Mouse (Mus musculus) liver, embryonic 14.5 days (tissue): ENCODE measurements around the gene Grcc10. TPM values are rescaled to one million over a fixed set of nuclear protein-coding genes. Genes with fewer than 3 reads are reported as not detected.

Experiments
- ATAC-seq: fragments of 200-750 bp; cut with Nextera tagmentation; 2 replicates; pipeline ENCODE4 v1.8.0; 2017; ENCODE audit warnings: moderate number of reproducible peaks, mild to moderate bottlenecking, moderate library complexity; ENCODE audit not compliant: insufficient read depth
- DNase-seq, 3 experiments: peaks; one replicate each; pipeline ENCODE4 v3.0.0-alpha.2; 2012 to 2013; ENCODE audit warnings: low read depth in 3 of 3, low spot score in 3 of 3
- H3K27ac ChIP-seq: fragments of 300-500 bp; sonication (generic); 2 replicates; pipeline ENCODE4 v1.5.1; 2014; ENCODE audit warnings: moderate library complexity, mild to moderate bottlenecking, control low read depth, inconsistent platforms
- H3K27me3 ChIP-seq: fragments of 300-500 bp; sonication (generic); 2 replicates; pipeline ENCODE4 v1.6.1; 2014; ENCODE audit warnings: mild to moderate bottlenecking, low read length, moderate library complexity; ENCODE audit not compliant: control insufficient read depth, insufficient read depth
- H3K36me3 ChIP-seq: fragments of 300-500 bp; sonication (generic); replicated peaks from 2 replicates; pipeline ENCODE4 v1.6.1; 2014; ENCODE audit warnings: low read depth; ENCODE audit not compliant: control insufficient read depth, insufficient read depth
- H3K4me1 ChIP-seq, 2 experiments: fragments of 200-500 bp in 1 of 2; fragments of 300-500 bp in 1 of 2; sonication (generic) in 1 of 2; replicated peaks; 2 replicates each; pipeline ENCODE4 v1.6.1; 2012 to 2014; ENCODE audit warnings: antibody characterized with exemption in 1 of 2, inconsistent platforms in 1 of 2, low read length in 1 of 2; ENCODE audit not compliant: control insufficient read depth in 2 of 2, insufficient read depth in 2 of 2
- H3K4me2 ChIP-seq: fragments of 300-500 bp; sonication (generic); 2 replicates; pipeline ENCODE4 v1.6.1; 2014; ENCODE audit warnings: low read depth, mild to moderate bottlenecking, control low read depth, moderate library complexity
- H3K4me3 ChIP-seq, 2 experiments: fragments of 200-500 bp in 1 of 2; fragments of 300-500 bp in 1 of 2; sonication (generic) in 1 of 2; 2 replicates each; pipeline ENCODE4 v1.5.1; 2012 to 2014; ENCODE audit warnings: low read depth in 2 of 2, low read length in 2 of 2, mild to moderate bottlenecking in 2 of 2, control low read depth in 1 of 2, inconsistent platforms in 1 of 2, moderate library complexity in 1 of 2; ENCODE audit not compliant: insufficient read depth in 1 of 2
- H3K9ac ChIP-seq: fragments of 300-500 bp; sonication (generic); replicated peaks from 2 replicates; pipeline ENCODE4 v1.6.1; 2014; ENCODE audit warnings: mild to moderate bottlenecking, control low read depth, moderate library complexity
- H3K9me3 ChIP-seq: fragments of 300-500 bp; sonication (generic); 2 replicates; pipeline ENCODE4 v1.6.1; 2016; ENCODE audit warnings: low read length, mixed read lengths; ENCODE audit not compliant: control insufficient read depth
- CTCF ChIP-seq: IDR thresholded peaks from 2 replicates; pipeline ENCODE4 v1.5.1; 2016; ENCODE audit warnings: antibody characterized with exemption, low read depth, control low read depth
- EP300 ChIP-seq: IDR thresholded peaks from 2 replicates; pipeline ENCODE4 v1.6.1; 2016; ENCODE audit warnings: antibody characterized with exemption, low read depth
- WGBS: fragments of 180-500 bp; shearing (Covaris S2); extraction: QIAGEN DNeasy Blood & Tissue Kit; methylation state at CpG from one replicate; pipeline ENCODE4 v1.1.7; 2014; ENCODE audit not compliant: insufficient replicate concordance; 5-methylcytosine and 5-hydroxymethylcytosine counted together
- polyA plus RNA-seq, 2 experiments: library from polyadenylated mRNA; depleted of rRNA in 1 of 2; stranded (reverse) in 1 of 2; unstranded in 1 of 2; fragments of >200 nt; fragmentation: Nextera tagmentation in 1 of 2; extraction: Ambion mirVana in 1 of 2; gene quantifications; 2 replicates each; pipeline versions ENCODE4 v1.2.1 to v1.2.3; 2012 to 2014

The Grcc10 gene
- polyA plus RNA-seq, 2 experiments: 50.2 to 74.0 TPM

DNA sequence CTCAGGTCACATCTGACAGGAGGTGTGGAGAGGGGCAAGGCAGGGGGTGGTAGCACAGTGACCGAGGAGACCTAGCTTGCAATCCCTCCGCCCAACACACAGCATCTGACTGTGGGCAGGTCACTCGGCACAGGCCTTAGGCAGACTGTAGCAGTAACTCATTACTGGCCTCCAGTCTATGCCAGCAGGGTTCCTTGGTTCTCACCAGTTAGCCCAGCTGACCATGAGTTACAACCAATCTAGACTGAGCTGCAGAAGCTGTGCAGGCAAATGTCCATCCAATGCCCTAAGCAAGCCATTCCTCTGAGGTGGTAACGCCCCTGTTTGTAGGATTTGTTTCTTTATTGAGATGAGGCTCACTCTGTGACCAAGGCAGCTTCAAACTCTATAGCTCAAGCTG lies 41.8 kb downstream of the Grcc10 start:
- WGBS: 77% methylated on average over 4 of the region's 4 CpGs

GRCm38 (mm10) chr6:124698751-124699150 lies 42.4 kb downstream of the Grcc10 start:
- no peak for DNase-seq
- Histone ChIP-seq H3K9ac (no peak overlapping the region), H3K4me3 (no peak overlapping the region), H3K4me2 (no peak overlapping the region), H3K27me3 (no peaks in the 10 kb centered on the region), H3K4me1 (no peaks in the 10 kb centered on the region), H3K9me3 (no peaks in the 10 kb centered on the region), H3K36me3 (peaks cover 56% of the 10 kb centered on the region), H3K27ac (no peak overlapping the region)
- TF ChIP-seq CTCF (no peak), EP300 (no peak)
- ATAC-seq: no peak
- 74% methylated on average over 6 of the region's 6 CpGs for WGBS

More for the DNA sequence above, 41.8 kb downstream of the Grcc10 start:
- DNase-seq: no peak
- no peak overlapping the region for H3K27ac ChIP-seq
- H3K4me2 ChIP-seq: no peak overlapping the region
- no peaks in the 10 kb centered on the region for H3K27me3 ChIP-seq
- peaks cover 63% of the 10 kb centered on the region for H3K36me3 ChIP-seq
- no peaks in the 10 kb centered on the region for H3K9me3 ChIP-seq
- H3K4me3 ChIP-seq: no peak overlapping the region
- H3K9ac ChIP-seq: no peak overlapping the region
- TF ChIP-seq EP300 (no peak), CTCF (no peak)
- H3K4me1 ChIP-seq: no peaks in the 10 kb centered on the region
- ATAC-seq: no peak

GRCm38 (mm10) chr6:124696441-124697150 lies 44.6 kb downstream of the Grcc10 start:
- WGBS: 77% methylated on average over 7 of the region's 7 CpGs
- DNase-seq: no peak
- Histone ChIP-seq H3K4me1 (peaks cover 0 to 11% of the 10 kb centered on the region in 2 experiments; a peak in 2 of 4 replicates), H3K27ac (no peak overlapping the region), H3K9me3 (no peaks in the 10 kb centered on the region), H3K27me3 (no peaks in the 10 kb centered on the region), H3K9ac (no peak overlapping the region), H3K4me3 (no peak overlapping the region), H3K36me3 (peaks cover 37% of the 10 kb centered on the region), H3K4me2 (no peak overlapping the region)
- ATAC-seq: no peak
- TF ChIP-seq CTCF (no peak), EP300 (no peak)

GRCm38 (mm10) chr6:124694166-124694955 lies 46.8 kb downstream of the Grcc10 start:
- ATAC-seq: no peak

More at GRCm38 (mm10) chr6:124694166-124694955, 46.8 kb downstream of the Grcc10 start:
- no peak overlapping the region for H3K4me3 ChIP-seq
- H3K27me3 ChIP-seq: no peaks in the 10 kb centered on the region
- no peak overlapping the region for H3K27ac ChIP-seq
- peaks cover 0 to 11% of the 10 kb centered on the region in 2 experiments; a peak in 2 of 4 replicates for H3K4me1 ChIP-seq
- no peak overlapping the region for H3K4me2 ChIP-seq
- H3K36me3 ChIP-seq: peaks cover 17% of the 10 kb centered on the region
- 76% methylated on average over 15 of the region's 15 CpGs for WGBS
- no peak overlapping the region for H3K9ac ChIP-seq
- H3K9me3 ChIP-seq: no peaks in the 10 kb centered on the region
- no peak for DNase-seq
- TF ChIP-seq CTCF (no peak), EP300 (no peak)
